Mouse (Mus musculus) ES-Bruce4 (cell line): ENCODE data around the gene Sec24d. TPM values are rescaled to one million over a fixed set of nuclear protein-coding genes. Genes with fewer than 3 reads are reported as not detected.
A peak's percentile ranks its signal among the peaks of the same experiment; 100 is the strongest.

Source experiments
- H3K27ac ChIP-seq: 2 replicates; pipeline ENCODE4 v1.5.1; 2012; ENCODE audit warnings: low read length, inconsistent platforms; ENCODE audit not compliant: insufficient read depth
- H3K27me3 ChIP-seq: 2 replicates; pipeline ENCODE4 v1.6.1; 2012; ENCODE audit warnings: mild to moderate bottlenecking, low read length, inconsistent platforms; ENCODE audit not compliant: control insufficient read depth, poor library complexity, insufficient read depth, severe bottlenecking
- H3K36me3 ChIP-seq: 2 replicates; pipeline ENCODE4 v1.6.1; 2012; ENCODE audit warnings: inconsistent platforms, mild to moderate bottlenecking, low read length, moderate library complexity; ENCODE audit not compliant: control insufficient read depth, poor library complexity, insufficient read depth, severe bottlenecking
- H3K4me1 ChIP-seq: one replicate; pipeline ENCODE4 v1.8.1; 2011; ENCODE audit warnings: low read length; ENCODE audit not compliant: control insufficient read depth, insufficient read depth
- H3K4me3 ChIP-seq: 2 replicates; pipeline ENCODE4 v1.5.1; 2011; ENCODE audit warnings: low read depth, mild to moderate bottlenecking, low read length
- H3K9ac ChIP-seq: 2 replicates; pipeline ENCODE4 v1.6.1; 2012; ENCODE audit warnings: low read depth, mild to moderate bottlenecking, inconsistent platforms; ENCODE audit not compliant: poor library complexity, severe bottlenecking
- H3K9me3 ChIP-seq: replicated peaks from 2 replicates; pipeline ENCODE4 v1.6.1; 2012; ENCODE audit warnings: mild to moderate bottlenecking, low read length, inconsistent platforms; ENCODE audit not compliant: control insufficient read depth, poor library complexity, insufficient read depth, severe bottlenecking
- CTCF ChIP-seq: IDR thresholded peaks from one replicate; pipeline ENCODE4 v1.8.1; 2011; ENCODE audit warnings: low read depth, low read length
- EP300 ChIP-seq: IDR thresholded peaks from 2 replicates; pipeline ENCODE4 v1.6.1; 2011; ENCODE audit warnings: low read depth, low read length; ENCODE audit not compliant: insufficient read depth
- POLR2A ChIP-seq: IDR thresholded peaks from one replicate; pipeline ENCODE4 v1.8.1; 2011; ENCODE audit warnings: low read length; ENCODE audit not compliant: insufficient read depth
- polyA plus RNA-seq: library from polyadenylated mRNA; stranded (reverse); fragments of >200 nt; gene quantifications from 2 replicates; pipeline ENCODE4 v1.2.4, GENCODE M21; 2011; ENCODE audit warnings: low read depth; ENCODE audit not compliant: missing spikeins, insufficient read depth, insufficient read length

Sec24d gene
- polyA plus RNA-seq, 1 experiment: 26.6 TPM

DNA sequence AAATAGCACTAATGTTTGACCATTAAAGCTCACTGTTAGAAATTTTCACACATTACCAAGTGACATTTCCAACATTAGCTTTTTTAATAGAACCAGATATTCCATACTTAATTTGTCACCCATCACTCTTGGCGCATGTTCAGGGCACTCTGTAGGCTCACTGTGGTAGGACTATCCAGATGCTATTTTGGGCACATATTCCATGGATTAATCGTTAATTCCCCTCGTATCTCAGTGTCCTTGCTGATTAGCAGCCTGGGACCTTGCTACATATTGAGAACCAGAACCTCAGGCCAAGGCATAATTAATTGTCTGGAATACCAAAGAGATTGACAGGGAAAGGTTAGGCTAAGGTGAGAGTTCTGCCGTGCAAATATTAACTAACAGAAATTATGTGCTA, 8.5 kb upstream of the Sec24d start:
- no peak overlapping the region for H3K9ac ChIP-seq
- H3K9me3 ChIP-seq: no peaks in the 10 kb centered on the region
- H3K4me3 ChIP-seq: no peak overlapping the region
- no peak overlapping the region for H3K27ac ChIP-seq
- no peaks in the 10 kb centered on the region for H3K4me1 ChIP-seq
- H3K36me3 ChIP-seq: no peaks in the 10 kb centered on the region
- H3K27me3 ChIP-seq: no peaks in the 10 kb centered on the region
- TF ChIP-seq EP300: no peak
- no peak for TF ChIP-seq POLR2A
- TF ChIP-seq CTCF: no peak

DNA sequence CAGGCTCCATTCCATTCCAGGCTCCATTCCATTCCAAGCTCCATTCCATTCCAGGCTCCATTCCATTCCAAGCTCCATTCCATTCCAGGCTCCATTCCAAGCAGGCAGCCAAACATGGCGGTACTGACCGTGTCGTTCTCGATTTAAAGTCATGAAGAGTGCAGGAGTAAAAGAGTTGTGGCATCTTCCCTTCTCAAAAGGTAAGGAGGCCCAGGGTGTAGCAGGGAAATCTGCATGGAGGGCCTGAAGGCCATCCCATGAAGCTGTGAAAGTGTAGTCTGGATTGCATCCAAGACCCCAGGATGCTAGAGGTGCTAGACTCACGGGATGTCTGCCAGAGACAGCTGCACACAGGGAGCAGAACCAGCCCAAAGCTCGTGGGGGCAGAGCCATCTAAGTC, 2.5 kb upstream of the Sec24d start:
- Histone ChIP-seq H3K4me1 (no peaks in the 10 kb centered on the region), H3K4me3 (peak overlapping the region; percentile 77), H3K9ac (peak overlapping the region; percentile 29), H3K9me3 (no peaks in the 10 kb centered on the region), H3K27me3 (no peaks in the 10 kb centered on the region), H3K36me3 (no peaks in the 10 kb centered on the region; the same call in 1 of the 2 replicates), H3K27ac (no peak overlapping the region)
- TF ChIP-seq POLR2A: peak; percentile 77
- TF ChIP-seq CTCF: no peak

DNA sequence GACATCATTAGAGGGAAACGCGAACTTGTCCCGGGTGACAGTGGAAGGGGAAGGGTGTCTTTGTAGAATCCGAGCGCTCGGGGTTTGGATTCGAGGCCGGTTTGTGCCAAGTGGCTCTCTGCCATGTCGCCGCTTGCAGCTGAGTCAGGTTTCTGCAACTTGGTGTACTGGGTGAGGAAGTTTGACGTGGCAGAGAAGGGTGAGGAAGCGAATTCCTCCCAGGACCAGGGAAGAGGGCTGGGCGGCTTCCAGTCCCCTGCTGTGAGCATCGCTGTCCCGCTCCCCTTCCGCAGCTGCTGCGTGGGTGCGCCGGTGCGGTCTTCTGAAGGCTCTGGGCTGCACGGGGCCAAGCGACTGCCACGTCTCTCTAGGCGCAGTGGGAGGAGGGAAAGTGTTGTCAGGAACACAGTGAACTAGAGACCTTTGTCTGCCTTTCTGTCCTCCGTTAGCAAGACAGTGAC, 516 bp downstream of the Sec24d start:
- Histone ChIP-seq H3K36me3 (peaks cover 5% of the 10 kb centered on the region), H3K4me1 (no peaks in the 10 kb centered on the region), H3K9ac (peak overlapping the region; percentile 29), H3K4me3 (peak overlapping the region; percentile 66), H3K9me3 (no peaks in the 10 kb centered on the region), H3K27me3 (no peaks in the 10 kb centered on the region), H3K27ac (no peak overlapping the region)
- TF ChIP-seq EP300: no peak
- TF ChIP-seq POLR2A: no peak
- TF ChIP-seq CTCF: no peak

DNA sequence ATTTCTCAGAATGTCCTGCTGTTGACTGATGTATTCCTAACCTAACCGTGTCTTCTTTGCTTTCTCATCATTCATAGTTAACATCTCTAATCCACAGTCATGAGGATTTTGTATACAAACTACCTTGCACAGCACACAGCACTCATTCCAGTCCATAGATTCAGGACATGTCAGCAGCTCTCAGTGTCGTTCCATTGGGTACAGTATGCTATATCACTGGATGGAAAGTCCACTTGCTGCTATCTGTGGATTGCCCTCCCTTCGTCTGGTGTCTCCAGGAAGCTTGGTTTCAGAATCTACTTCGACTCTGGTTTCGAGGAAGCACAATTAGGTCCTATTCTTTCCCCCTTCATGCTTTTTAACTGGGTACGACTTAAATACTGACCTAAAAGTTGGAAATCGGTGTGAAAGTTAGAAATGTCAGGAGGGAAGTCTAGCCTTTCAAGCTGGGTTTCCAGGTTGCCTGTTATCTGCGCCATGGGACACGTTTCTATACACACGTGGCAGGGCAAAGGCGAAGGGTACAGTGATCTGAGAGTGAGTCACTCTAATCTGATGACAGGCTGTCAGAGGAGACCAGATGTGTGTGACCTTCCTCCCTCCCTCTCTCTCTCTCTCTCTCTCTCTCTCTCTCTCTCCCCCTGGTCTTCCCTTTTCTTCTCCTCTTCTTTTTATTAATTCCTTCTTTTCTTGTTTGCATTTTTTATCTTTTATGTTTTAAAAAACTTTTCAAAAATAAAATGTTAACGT, 15.8 kb downstream of the Sec24d start:
- no peak overlapping the region for H3K27ac ChIP-seq

DNA sequence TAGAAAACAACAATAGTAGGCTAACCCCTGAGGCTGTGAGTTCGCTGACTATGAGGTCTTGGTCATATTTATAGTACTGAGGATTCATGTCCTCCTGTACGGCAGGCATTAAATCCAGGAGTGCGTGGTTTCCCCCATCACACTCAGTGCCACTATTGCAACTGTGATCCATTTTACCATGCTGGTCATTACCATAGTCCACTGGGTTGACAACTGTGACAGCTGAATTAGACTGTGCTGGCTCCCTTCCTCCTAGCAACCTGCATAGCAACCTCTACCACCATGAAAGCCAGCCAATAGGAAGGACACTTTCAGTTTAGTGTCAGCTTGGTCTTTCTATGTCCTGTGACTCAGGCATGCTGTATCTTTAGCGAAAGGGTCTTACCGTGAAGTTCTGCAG, 17.0 kb downstream of the Sec24d start:
- no peak for TF ChIP-seq POLR2A
- no peak for TF ChIP-seq CTCF
- no peak for TF ChIP-seq EP300
- Histone ChIP-seq H3K9ac (no peak overlapping the region), H3K36me3 (no peaks in the 10 kb centered on the region), H3K27ac (no peak overlapping the region), H3K4me1 (no peaks in the 10 kb centered on the region), H3K27me3 (no peaks in the 10 kb centered on the region), H3K9me3 (no peaks in the 10 kb centered on the region), H3K4me3 (no peak overlapping the region)

More for the DNA sequence above, 15.8 kb downstream of the Sec24d start:
- no peak overlapping the region for H3K9ac ChIP-seq
- no peak overlapping the region for H3K4me3 ChIP-seq
- no peaks in the 10 kb centered on the region for H3K9me3 ChIP-seq
- no peaks in the 10 kb centered on the region for H3K27me3 ChIP-seq
- no peaks in the 10 kb centered on the region for H3K4me1 ChIP-seq
- no peaks in the 10 kb centered on the region for H3K36me3 ChIP-seq
- no peak for TF ChIP-seq CTCF

- H3K4me1 ChIP-seq: no peaks in the 10 kb centered on the region
- TF ChIP-seq EP300 (no peak), POLR2A (no peak), CTCF (no peak)
- H3K27ac ChIP-seq: no peak overlapping the region
- no peak overlapping the region for H3K9ac ChIP-seq
- no peak overlapping the region for H3K4me3 ChIP-seq
- no peaks in the 10 kb centered on the region for H3K27me3 ChIP-seq
- no peaks in the 10 kb centered on the region for H3K9me3 ChIP-seq
- peaks cover 2% of the 10 kb centered on the region; the same call in 1 of the 2 replicates for H3K36me3 ChIP-seq
Observed at GRCm38 (mm10) chr3:123285649-123286048, 18.4 kb downstream of the Sec24d start.
